Mouse (Mus musculus): ENCODE measurements at regions not wholly inside any gene's neighbourhood (a gene's known extent, or its start where the extent isn't known, plus 50 kb on each side); places are given as distances from the start of the nearest gene placed in this dataset.
A peak's percentile ranks its signal among the peaks of the same experiment; 100 is the strongest.

GRCm38 (mm10) chrX:19165891-19166644 is 315.1 kb downstream of the Tex13c3 start:
- TF ChIP-seq CHD1 (IDR thresholded peaks at IDR 0.05; ENCODE audit: low read depth, low read length): no peak
- 0 out of 2 replicates have a peak, but pooled peaks have one; percentile 33 for TF ChIP-seq MAFK (IDR thresholded peaks at IDR 0.05; ENCODE audit: insufficient replicate concordance, low read length)
